ENCODE assay signal across 14 mouse cellular contexts in the genomic region with DNA sequence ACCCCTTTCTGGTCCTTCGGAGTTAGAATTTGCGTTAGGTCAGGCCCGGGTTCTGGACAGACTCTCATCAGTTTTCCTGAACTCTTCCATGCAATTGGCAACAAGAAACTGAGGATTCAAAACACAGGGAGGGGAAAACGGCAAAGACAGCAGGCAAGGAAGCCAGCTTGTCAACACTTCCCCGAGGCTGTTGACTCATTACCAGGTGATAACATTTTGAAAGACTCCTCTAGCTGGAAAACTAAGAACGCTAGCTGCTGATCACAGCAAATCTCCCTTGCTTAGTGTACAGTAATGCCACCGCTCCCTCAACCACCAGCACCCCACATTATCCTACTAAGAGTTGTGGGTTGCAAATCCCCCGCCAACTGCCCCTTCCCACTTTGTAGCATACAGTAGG.
DNase-seq lines count a peak whose midpoint lies in the region; ATAC-seq and TF ChIP-seq lines count a peak whose summit lies in the region.
"Had no signal": no experiment of that assay in that cellular context is flagged by ENCODE, and none has a peak within 500 bp of the region (broad histone marks: within the 10 kb centered on the region; RNA-seq: fewer than 3 reads in every experiment).

No protein-coding gene starts in this region.

- intact Hi-C loops in heart, postnatal 14 days (cut with DNase I), result loop anchor here (1.0 to 10.0 kb wide), 4 partner anchors 225 to 838 kb away; no protein-coding TSS in a partner anchor

- WGBS in forebrain, embryonic 14.5 days, result 68% methylated on average over 8 of the region's 8 CpGs
- 78% methylated on average over 8 of the region's 8 CpGs for WGBS in forebrain, embryonic 11.5 days
- 42% methylated on average over 8 of the region's 8 CpGs for WGBS in heart, embryonic 15.5 days
- WGBS in midbrain, postnatal 0 days, result 73% methylated on average over 8 of the region's 8 CpGs
- 72% methylated on average over 8 of the region's 8 CpGs for WGBS in midbrain, embryonic 10.5 days
- WGBS in olfactory bulb, adult 2 months, result 45% methylated on average over 8 of the region's 8 CpGs

- peak; percentile 35 for DNase-seq in forebrain, embryonic 14.5 days (ENCODE audit: low spot score)
- no peak for DNase-seq in forebrain, embryonic 11.5 days (ENCODE audit: low spot score)
- DNase-seq in heart, postnatal 14 days, result no peak
- DNase-seq in midbrain, postnatal 0 days (ENCODE audit: low spot score), result no peak
- no peak for DNase-seq in midbrain, embryonic 10.5 days (ENCODE audit: low spot score)
- no peak for DNase-seq in cerebellum, adult 11-12 months

- no peak overlapping the region for H3K4me2 ChIP-seq in forebrain, embryonic 14.5 days (ENCODE audit: low read length)
- no peak overlapping the region for H3K4me2 ChIP-seq in forebrain, embryonic 11.5 days (ENCODE audit: low read depth, low read length, severe bottlenecking)
- 0 out of 2 replicates have a peak overlapping the region, but pooled peaks have one; percentile 18 for H3K4me2 ChIP-seq in heart, embryonic 15.5 days
- no peak overlapping the region for H3K4me2 ChIP-seq in midbrain, postnatal 0 days (ENCODE audit: low read depth, low read length, poor library complexity, severe bottlenecking)
- H3K4me2 ChIP-seq: hindbrain, embryonic 12.5 days; liver, embryonic 12.5 days had no signal

- TF ChIP-seq POLR2A in olfactory bulb, adult 2 months (IDR thresholded peaks at IDR 0.05; ENCODE audit: insufficient read depth, low read depth, low read length), result no peak

- no peak; the same call in 1 of the 2 replicates for ATAC-seq in forebrain, embryonic 14.5 days
- ATAC-seq in forebrain, embryonic 11.5 days (replicated peaks; ENCODE audit: low FRiP score), result no peak
- ATAC-seq in heart, embryonic 15.5 days (replicated peaks; ENCODE audit: insufficient number of reproducible peaks, insufficient read depth, low FRiP score, low read depth), result no peak
- peak; percentile 21; the same call in 1 of the 2 replicates for ATAC-seq in midbrain, postnatal 0 days (ENCODE audit: low FRiP score)
- ATAC-seq: liver, embryonic 12.5 days had no signal

- H3K9me3 ChIP-seq in forebrain, embryonic 14.5 days (replicated peaks; ENCODE audit: control insufficient read depth, low read length), result no peaks in the 10 kb centered on the region
- no peaks in the 10 kb centered on the region for H3K9me3 ChIP-seq in forebrain, embryonic 11.5 days (ENCODE audit: control insufficient read depth, low read length)
- H3K9me3 ChIP-seq in heart, embryonic 15.5 days (replicated peaks), result no peaks in the 10 kb centered on the region
- H3K9me3 ChIP-seq in midbrain, postnatal 0 days (ENCODE audit: low read length), result no peaks in the 10 kb centered on the region
- no peaks in the 10 kb centered on the region for H3K9me3 ChIP-seq in midbrain, embryonic 10.5 days (replicated peaks)
- H3K9me3 ChIP-seq: hindbrain, embryonic 12.5 days; liver, embryonic 12.5 days had no signal

- peaks cover 4% of the 10 kb centered on the region for H3K4me1 ChIP-seq in forebrain, embryonic 14.5 days (ENCODE audit: control insufficient read depth, insufficient read depth, low read length)
- H3K4me1 ChIP-seq in forebrain, embryonic 11.5 days (replicated peaks; ENCODE audit: control insufficient read depth, insufficient read depth, low read length), result no peaks in the 10 kb centered on the region
- peaks cover 10% of the 10 kb centered on the region for H3K4me1 ChIP-seq in heart, embryonic 15.5 days (replicated peaks)
- peaks cover 17% of the 10 kb centered on the region for H3K4me1 ChIP-seq in midbrain, postnatal 0 days (ENCODE audit: insufficient read depth, low read length)
- peaks cover 2% of the 10 kb centered on the region; the same call in 1 of the 2 replicates for H3K4me1 ChIP-seq in midbrain, embryonic 10.5 days
- peaks cover 27% of the 10 kb centered on the region for H3K4me1 ChIP-seq in olfactory bulb, adult 2 months (ENCODE audit: control insufficient read depth, insufficient read depth, low read length)
- H3K4me1 ChIP-seq: liver, embryonic 12.5 days had no signal

- H3K9ac ChIP-seq in forebrain, embryonic 14.5 days (ENCODE audit: low read length), result no peak overlapping the region
- H3K9ac ChIP-seq in forebrain, embryonic 11.5 days (ENCODE audit: low read length), result no peak overlapping the region
- no peak overlapping the region for H3K9ac ChIP-seq in heart, embryonic 15.5 days
- H3K9ac ChIP-seq in midbrain, postnatal 0 days (replicated peaks; ENCODE audit: low read length, poor library complexity, severe bottlenecking), result no peak overlapping the region
- H3K9ac ChIP-seq: hindbrain, embryonic 12.5 days; liver, embryonic 12.5 days had no signal

- H3K36me3 ChIP-seq in forebrain, embryonic 14.5 days (ENCODE audit: control insufficient read depth, insufficient read depth, low read length), result no peaks in the 10 kb centered on the region
- no peaks in the 10 kb centered on the region for H3K36me3 ChIP-seq in forebrain, embryonic 11.5 days (ENCODE audit: control insufficient read depth, insufficient read depth, low read length)
- H3K36me3 ChIP-seq in heart, embryonic 15.5 days, result no peaks in the 10 kb centered on the region
- no peaks in the 10 kb centered on the region for H3K36me3 ChIP-seq in midbrain, postnatal 0 days (ENCODE audit: insufficient read depth, low read length)
- no peaks in the 10 kb centered on the region for H3K36me3 ChIP-seq in midbrain, embryonic 10.5 days
- H3K36me3 ChIP-seq: hindbrain, embryonic 12.5 days; liver, embryonic 12.5 days had no signal

- H3K27ac ChIP-seq in forebrain, embryonic 14.5 days (ENCODE audit: low read depth, low read length), result no peak overlapping the region
- H3K27ac ChIP-seq in forebrain, embryonic 11.5 days (ENCODE audit: low read depth, low read length), result no peak overlapping the region
- no peak overlapping the region for H3K27ac ChIP-seq in heart, embryonic 15.5 days
- no peak overlapping the region for H3K27ac ChIP-seq in midbrain, postnatal 0 days (ENCODE audit: low read depth, low read length)
- no peak overlapping the region for H3K27ac ChIP-seq in midbrain, embryonic 10.5 days (replicated peaks)
- H3K27ac ChIP-seq in olfactory bulb, adult 2 months (ENCODE audit: insufficient read depth, low read depth, low read length), result peak overlapping the region; percentile 90
- H3K27ac ChIP-seq: hindbrain, embryonic 12.5 days; kidney, postnatal 0 days; liver, embryonic 12.5 days; stomach, postnatal 0 days had no signal

- no peak overlapping the region for H3K4me3 ChIP-seq in forebrain, embryonic 14.5 days (ENCODE audit: low read depth, low read length)
- H3K4me3 ChIP-seq in forebrain, embryonic 11.5 days (ENCODE audit: low read depth, low read length), result no peak overlapping the region
- no peak overlapping the region for H3K4me3 ChIP-seq in heart, embryonic 15.5 days
- no peak overlapping the region for H3K4me3 ChIP-seq in midbrain, postnatal 0 days (ENCODE audit: low read depth, low read length)
- H3K4me3 ChIP-seq in midbrain, embryonic 10.5 days, result no peak overlapping the region
- H3K4me3 ChIP-seq in olfactory bulb, adult 2 months (ENCODE audit: insufficient read depth, low read depth, low read length), result no peak overlapping the region; the same call in 1 of the 2 replicates
- H3K4me3 ChIP-seq: hindbrain, embryonic 12.5 days; liver, embryonic 12.5 days; myocyte had no signal

- H3K27me3 ChIP-seq in forebrain, embryonic 14.5 days (replicated peaks; ENCODE audit: control insufficient read depth, insufficient read depth, low read length), result no peaks in the 10 kb centered on the region
- no peaks in the 10 kb centered on the region for H3K27me3 ChIP-seq in forebrain, embryonic 11.5 days (ENCODE audit: control insufficient read depth, insufficient read depth, low read length)
- peaks cover 19% of the 10 kb centered on the region; the same call in 1 of the 2 replicates for H3K27me3 ChIP-seq in heart, embryonic 15.5 days
- no peaks in the 10 kb centered on the region for H3K27me3 ChIP-seq in midbrain, postnatal 0 days (ENCODE audit: insufficient read depth, low read length)
- 0 out of 2 replicates have a peak, but pooled peaks cover 6% of the 10 kb centered on the region for H3K27me3 ChIP-seq in midbrain, embryonic 10.5 days (ENCODE audit: low read depth, poor library complexity, severe bottlenecking)
- H3K27me3 ChIP-seq: CH12.LX; hindbrain, embryonic 12.5 days; liver, embryonic 12.5 days had no signal

- TF ChIP-seq CTCF in midbrain, postnatal 0 days (IDR thresholded peaks at IDR 0.05), result no peak
- no peak for TF ChIP-seq CTCF in olfactory bulb, adult 2 months (IDR thresholded peaks at IDR 0.05; ENCODE audit: insufficient read depth, low read depth, low read length)
